Mouse (Mus musculus): ENCODE results near the gene Stk4.

Stk4 gene

GRCm38 (mm10) chr2:164081577-164081976 lies 11.5 kb downstream of the Stk4 start:
- no peak for DNase-seq

- DNase-seq = no peak
Observed at GRCm38 (mm10) chr2:164082175-164082574, 12.1 kb downstream of the Stk4 start.

- no peak for DNase-seq
Observed at GRCm38 (mm10) chr2:164083609-164084341, 13.7 kb downstream of the Stk4 start.

- DNase-seq = no peak
Observed at GRCm38 (mm10) chr2:164084342-164084700, 14.2 kb downstream of the Stk4 start.

- DNase-seq = no peak
Observed at GRCm38 (mm10) chr2:164087416-164088017, 17.4 kb downstream of the Stk4 start.

- DNase-seq = no peak
Observed at GRCm38 (mm10) chr2:164089508-164089907, 19.4 kb downstream of the Stk4 start.

GRCm38 (mm10) chr2:164094152-164094551 lies 24.0 kb downstream of the Stk4 start:
- no peak for DNase-seq

GRCm38 (mm10) chr2:164098603-164099250 lies 28.6 kb downstream of the Stk4 start:
- no peak for DNase-seq

GRCm38 (mm10) chr2:164101936-164102335 lies 31.8 kb downstream of the Stk4 start:
- no peak for DNase-seq

GRCm38 (mm10) chr2:164102366-164102765 lies 32.2 kb downstream of the Stk4 start:
- no peak for DNase-seq

GRCm38 (mm10) chr2:164103501-164103900 lies 33.4 kb downstream of the Stk4 start:
- peak; percentile 66 for DNase-seq

- no peak for DNase-seq
Observed at GRCm38 (mm10) chr2:164106287-164107035, 36.3 kb downstream of the Stk4 start.

- DNase-seq = no peak
Observed at GRCm38 (mm10) chr2:164107125-164107874, 37.2 kb downstream of the Stk4 start.

GRCm38 (mm10) chr2:164108501-164108900 lies 38.4 kb downstream of the Stk4 start:
- no peak for DNase-seq

GRCm38 (mm10) chr2:164111546-164111945 lies 41.4 kb downstream of the Stk4 start:
- no peak for DNase-seq

GRCm38 (mm10) chr2:164114051-164114450 lies 43.9 kb downstream of the Stk4 start:
- no peak for DNase-seq

GRCm38 (mm10) chr2:164115531-164115930 lies 45.4 kb downstream of the Stk4 start:
- no peak for DNase-seq

GRCm38 (mm10) chr2:164119503-164119902 lies 49.4 kb downstream of the Stk4 start:
- DNase-seq = no peak

- no peak for DNase-seq
Observed at GRCm38 (mm10) chr2:164123169-164123766, 53.1 kb downstream of the Stk4 start.

GRCm38 (mm10) chr2:164126533-164126955 lies 56.4 kb downstream of the Stk4 start:
- peak; percentile 28 for DNase-seq

GRCm38 (mm10) chr2:164127297-164127696 lies 57.2 kb downstream of the Stk4 start:
- no peak for DNase-seq
